Mouse (Mus musculus) liver, adult (tissue): ENCODE data around the gene Zfand5.

Experiments
- GATA4 ChIP-seq: IDR thresholded peaks from 2 replicates; pipeline ENCODE4 v1.6.1; 2014; ENCODE audit warnings: mild to moderate bottlenecking, low read length; ENCODE audit not compliant: insufficient replicate concordance

Gene Zfand5

DNA sequence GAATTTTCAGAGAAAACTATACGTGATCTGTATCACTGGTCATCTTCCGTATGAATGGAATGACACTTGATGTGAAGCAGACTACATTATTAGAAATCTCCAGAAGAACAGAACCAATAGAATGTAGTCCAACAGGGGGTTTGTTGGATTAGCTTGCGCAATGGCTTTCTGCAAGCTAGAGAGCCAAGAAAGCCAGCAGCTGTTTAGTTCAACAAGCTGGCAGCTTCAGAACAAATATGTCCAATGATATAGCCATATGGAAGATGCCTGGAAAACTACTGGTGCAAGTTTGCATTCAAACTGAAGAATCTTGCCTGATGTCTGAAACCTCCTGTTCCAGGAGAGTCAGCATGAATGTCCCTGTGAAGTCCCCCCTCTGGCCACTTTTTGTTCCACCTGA, 35.7 kb downstream of the Zfand5 start:
- no peak for TF ChIP-seq GATA4

DNA sequence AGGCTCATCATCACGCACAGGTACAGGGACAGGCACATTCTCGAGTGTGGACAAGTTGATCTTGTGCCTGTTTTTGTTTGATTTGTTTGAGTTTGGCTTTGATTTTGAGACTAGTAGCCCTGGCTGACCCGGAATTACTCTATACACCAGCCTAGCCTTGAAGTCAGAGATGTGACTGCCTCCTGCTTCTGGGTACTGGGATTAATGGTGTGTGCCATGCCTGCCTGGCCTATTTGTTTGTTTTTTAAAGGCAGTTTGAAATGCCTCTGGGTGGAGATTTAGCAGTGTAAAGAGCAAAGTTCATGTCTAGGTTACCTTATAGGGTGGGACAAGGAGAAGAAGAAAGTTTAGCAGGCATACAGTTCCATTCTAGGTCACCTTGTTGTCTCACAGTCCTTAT, 43.6 kb downstream of the Zfand5 start:
- no peak for TF ChIP-seq GATA4

GRCm38 (mm10) chr19:21319618-21320017, 47.5 kb downstream of the Zfand5 start:
- no peak for TF ChIP-seq GATA4

DNA sequence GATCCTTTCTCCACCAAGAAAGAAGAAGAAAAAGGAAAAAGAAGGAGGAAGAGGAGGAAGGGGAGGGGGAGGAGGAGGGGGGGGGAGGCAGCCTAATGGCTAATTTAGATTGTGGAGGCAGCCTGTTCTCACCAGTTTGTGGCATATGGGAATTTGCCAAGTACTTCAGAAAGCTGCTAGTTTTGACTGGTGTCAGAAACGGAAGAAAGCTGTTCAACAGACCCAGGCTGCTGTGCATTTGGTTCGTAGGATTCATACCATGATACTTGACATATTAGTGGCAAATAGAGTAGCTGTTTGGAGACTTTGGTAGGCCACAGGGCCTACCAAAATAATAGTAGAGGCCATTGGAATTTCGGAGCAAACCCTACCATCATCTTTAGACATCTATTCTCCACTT, 53.3 kb downstream of the Zfand5 start:
- no peak for TF ChIP-seq GATA4

DNA sequence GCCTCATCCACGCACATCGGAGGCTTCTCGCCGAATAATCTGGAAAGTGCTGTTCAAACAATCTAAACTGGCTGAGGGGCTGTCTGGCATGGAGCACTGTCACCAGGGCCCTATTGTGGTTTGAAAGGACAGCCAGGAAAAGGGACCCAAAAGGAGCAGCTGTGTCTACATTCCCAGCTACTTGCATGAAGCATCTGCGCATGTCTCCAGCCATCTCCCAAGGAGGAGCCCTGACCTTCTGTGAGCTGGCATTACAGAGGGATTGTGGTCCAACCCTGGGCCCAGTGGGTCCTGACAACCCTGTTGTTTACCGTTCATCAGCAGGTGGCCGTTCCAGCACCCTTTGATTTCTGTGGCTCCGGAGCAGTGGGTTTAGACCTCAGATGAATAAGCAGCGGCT, 56.9 kb downstream of the Zfand5 start:
- TF ChIP-seq GATA4 = no peak

DNA sequence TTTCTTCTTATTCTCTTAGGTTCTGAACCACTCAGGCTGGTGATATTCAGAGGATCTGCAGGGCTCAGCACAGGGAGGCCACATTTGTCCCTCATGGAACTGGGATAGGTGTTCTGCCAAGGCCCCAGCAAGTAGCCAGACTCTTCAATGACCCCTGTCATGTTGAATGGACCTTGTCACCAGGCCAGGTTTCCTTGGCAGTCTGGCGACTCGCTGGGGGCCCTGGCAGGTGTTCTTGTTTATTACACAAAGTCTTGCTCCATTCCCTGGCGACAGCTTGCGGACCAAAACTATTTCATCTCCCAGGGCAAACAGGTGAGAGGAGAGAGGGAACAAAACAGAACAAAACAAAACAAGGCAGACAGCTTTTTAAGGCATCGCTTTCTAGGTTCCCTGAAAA, 57.7 kb downstream of the Zfand5 start:
- no peak for TF ChIP-seq GATA4

GRCm38 (mm10) chr19:21330305-21331115, 58.4 kb downstream of the Zfand5 start:
- TF ChIP-seq GATA4 = no peak

- TF ChIP-seq GATA4 = no peak
Measured at GRCm38 (mm10) chr19:21331621-21332155, 59.6 kb downstream of the Zfand5 start.
